9 mouse cellular contexts compared by ENCODE assay signal in genomic region chr15:59197455-59198391, GRCm38 (mm10).
DNase-seq lines count a peak whose midpoint lies in the region; ATAC-seq and TF ChIP-seq lines count a peak whose summit lies in the region.
"Had no signal": no experiment of that assay in that cellular context is flagged by ENCODE, and none has a peak within 500 bp of the region (broad histone marks: within the 10 kb centered on the region; RNA-seq: fewer than 3 reads in every experiment).

No protein-coding gene starts in this region.

- H3K4me3 ChIP-seq in bone marrow macrophage, adult 2 months (ENCODE audit: insufficient read depth, low read length) = no peak overlapping the region
- no peak overlapping the region for H3K4me3 ChIP-seq in intestine, embryonic 16.5 days (ENCODE audit: low read length)
- no peak overlapping the region for H3K4me3 ChIP-seq in liver, postnatal 0 days (ENCODE audit: low read depth, low read length)
- no peak overlapping the region for H3K4me3 ChIP-seq in olfactory bulb, adult 2 months (ENCODE audit: insufficient read depth, low read depth, low read length)

- peak overlapping the region; percentile 45 for H3K9ac ChIP-seq in intestine, embryonic 16.5 days (ENCODE audit: low read depth, low read length)
- H3K9ac ChIP-seq in liver, postnatal 0 days (replicated peaks) = no peak overlapping the region
- H3K9ac ChIP-seq: liver, embryonic 14.5 days had no signal

- no peak for TF ChIP-seq POLR2A in bone marrow macrophage, adult 2 months (IDR thresholded peaks at IDR 0.05; ENCODE audit: borderline replicate concordance, low read depth, low read length)
- no peak for TF ChIP-seq POLR2A in olfactory bulb, adult 2 months (IDR thresholded peaks at IDR 0.05; ENCODE audit: insufficient read depth, low read depth, low read length)

- H3K27ac ChIP-seq in bone marrow macrophage, adult 2 months (ENCODE audit: insufficient read depth, low read depth, low read length) = peak overlapping the region; percentile 93
- H3K27ac ChIP-seq in intestine, embryonic 16.5 days (ENCODE audit: low read length) = peak overlapping the region; percentile 86
- H3K27ac ChIP-seq in liver, postnatal 0 days (ENCODE audit: low read depth) = peak overlapping the region; percentile 40
- H3K27ac ChIP-seq in olfactory bulb, adult 2 months (ENCODE audit: insufficient read depth, low read depth, low read length) = peak overlapping the region; percentile 65
- H3K27ac ChIP-seq: liver, embryonic 14.5 days had no signal

- ATAC-seq in intestine, embryonic 16.5 days = peak; percentile 86
- peak; percentile 29 for ATAC-seq in liver, postnatal 0 days
- no peak for ATAC-seq in megakaryocyte, adult 5-6 weeks (ENCODE audit: poor library complexity, severe bottlenecking)

- no peaks in the 10 kb centered on the region for H3K9me3 ChIP-seq in intestine, embryonic 16.5 days (ENCODE audit: control insufficient read depth, low read length)
- H3K9me3 ChIP-seq in liver, postnatal 0 days (ENCODE audit: low read length) = no peaks in the 10 kb centered on the region

- no peaks in the 10 kb centered on the region for H3K27me3 ChIP-seq in intestine, embryonic 16.5 days (replicated peaks; ENCODE audit: control insufficient read depth, insufficient read depth, low read length)
- H3K27me3 ChIP-seq in liver, postnatal 0 days (ENCODE audit: insufficient read depth, low read length) = no peaks in the 10 kb centered on the region

- peak; percentile 85 for DNase-seq in 3T3-L1 (ENCODE audit: low read depth, low spot score)
- peak; percentile 51 for DNase-seq in gastrocnemius, postnatal 25 days
- no peak for DNase-seq in liver, postnatal 0 days
- DNase-seq in thymus, postnatal 14 days = no peak

- no peak for TF ChIP-seq EP300 in liver, postnatal 0 days (IDR thresholded peaks at IDR 0.05; ENCODE audit: low read depth)

- H3K36me3 ChIP-seq in intestine, embryonic 16.5 days (ENCODE audit: control insufficient read depth, insufficient read depth, low read length) = no peaks in the 10 kb centered on the region
- H3K36me3 ChIP-seq in liver, postnatal 0 days (replicated peaks; ENCODE audit: insufficient read depth, low read length) = no peaks in the 10 kb centered on the region

- WGBS in intestine, embryonic 16.5 days = 8% methylated on average over 7 of the region's 7 CpGs
- WGBS in liver, postnatal 0 days (ENCODE audit: insufficient replicate concordance) = 28% methylated on average over 7 of the region's 7 CpGs
- 10% methylated on average over 7 of the region's 7 CpGs for WGBS in olfactory bulb, adult 2 months

- H3K4me2 ChIP-seq in intestine, embryonic 16.5 days (ENCODE audit: low read depth, low read length) = no peak overlapping the region
- H3K4me2 ChIP-seq in liver, postnatal 0 days (ENCODE audit: low read depth, low read length) = no peak overlapping the region

- H3K4me1 ChIP-seq in bone marrow macrophage, adult 2 months (ENCODE audit: control insufficient read depth, insufficient read depth, low read length) = peaks cover 36% of the 10 kb centered on the region
- peaks cover 29% of the 10 kb centered on the region for H3K4me1 ChIP-seq in intestine, embryonic 16.5 days (ENCODE audit: control insufficient read depth, insufficient read depth, low read length)
- 0 out of 2 replicates have a peak, but pooled peaks cover 6% of the 10 kb centered on the region for H3K4me1 ChIP-seq in liver, postnatal 0 days (ENCODE audit: insufficient read depth)
- peaks cover 17% of the 10 kb centered on the region for H3K4me1 ChIP-seq in olfactory bulb, adult 2 months (ENCODE audit: control insufficient read depth, insufficient read depth, low read length)

- TF ChIP-seq CTCF in bone marrow macrophage, adult 2 months (IDR thresholded peaks at IDR 0.05; ENCODE audit: low read depth, low read length) = no peak
- TF ChIP-seq CTCF in liver, postnatal 0 days (IDR thresholded peaks at IDR 0.05; ENCODE audit: low read depth) = no peak
- TF ChIP-seq CTCF in olfactory bulb, adult 2 months (IDR thresholded peaks at IDR 0.05; ENCODE audit: insufficient read depth, low read depth, low read length) = no peak

Comparison
In these comparisons a context has a peak if more than half of its experiments do, and no peak if none do; other contexts are left out.
1. DNase-seq: peak in 3T3-L1 (single experiment) and gastrocnemius, postnatal 25 days (single experiment); none in liver, postnatal 0 days (single experiment) and thymus, postnatal 14 days (single experiment).
2. H3K27ac ChIP-seq: peak in every context shown above with its lines; median percentile 93 in bone marrow macrophage, adult 2 months; 86 in intestine, embryonic 16.5 days; 65 in olfactory bulb, adult 2 months; 40 in liver, postnatal 0 days.